Mouse (Mus musculus) kidney, postnatal 10 days (tissue): ENCODE results near the gene Rdh11.

ENCODE experiments used
- DNase-seq: peaks from one replicate; pipeline ENCODE4 v3.0.0; 2021; ENCODE audit warnings: mixed read lengths

The Rdh11 gene

DNA sequence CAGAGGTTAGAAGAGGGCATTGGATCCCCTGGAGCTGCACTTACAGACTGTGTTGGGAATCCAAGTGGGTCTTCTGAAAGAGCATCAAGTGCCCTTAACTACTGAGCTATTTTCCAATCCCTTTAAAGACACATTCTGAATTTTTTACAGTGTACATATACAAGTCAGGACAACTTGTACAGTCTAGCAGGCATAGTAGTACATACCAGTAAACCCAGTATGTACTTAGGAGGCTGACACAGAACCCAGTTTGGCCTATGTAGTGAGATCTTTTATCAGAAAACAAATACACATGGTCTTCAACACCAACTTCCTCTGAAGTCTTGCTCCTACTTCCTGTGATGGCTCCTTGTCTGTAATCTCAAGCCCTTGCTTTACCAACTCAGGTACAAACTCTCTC is 53.1 kb downstream of the Rdh11 start:
- DNase-seq: no peak

DNA sequence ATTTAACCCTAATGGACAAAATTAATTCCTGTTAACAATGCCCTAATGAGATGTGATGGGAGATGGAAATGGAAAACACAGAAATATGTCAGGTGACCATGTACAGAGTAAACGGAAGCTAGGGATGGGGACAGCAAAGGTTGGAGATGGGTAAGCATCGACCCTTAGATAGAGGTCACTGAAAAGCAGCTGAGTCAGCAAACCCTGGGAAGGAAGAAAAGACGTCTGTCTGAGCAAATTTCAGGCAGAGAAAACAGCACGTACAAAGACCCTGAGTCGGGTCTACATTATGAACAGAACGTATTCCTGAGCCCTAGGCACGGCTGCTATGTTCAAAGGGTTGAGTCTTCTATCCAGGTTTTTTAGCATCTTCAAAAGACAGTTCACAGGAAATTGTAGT is 55.1 kb downstream of the Rdh11 start:
- no peak for DNase-seq

DNA sequence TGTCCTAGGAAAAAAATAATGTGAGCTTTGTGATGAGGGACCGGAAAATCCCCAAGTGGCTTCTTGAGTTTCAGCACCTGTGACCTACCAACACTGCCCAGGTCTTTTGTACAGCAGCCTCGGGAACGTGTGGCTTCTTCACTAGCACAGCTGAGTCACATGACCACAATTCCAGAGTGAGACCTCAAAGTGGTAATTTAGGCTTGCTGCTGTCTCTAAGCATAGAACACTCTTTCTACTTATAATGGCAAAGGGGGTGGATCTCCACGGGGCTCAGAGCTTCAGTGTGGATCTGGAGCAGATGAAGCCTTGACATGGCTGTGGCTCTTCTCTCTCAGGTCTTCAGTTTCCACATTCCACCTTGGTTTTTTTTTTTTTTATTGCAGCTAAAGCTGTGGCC is 57.0 kb downstream of the Rdh11 start:
- DNase-seq: no peak

DNA sequence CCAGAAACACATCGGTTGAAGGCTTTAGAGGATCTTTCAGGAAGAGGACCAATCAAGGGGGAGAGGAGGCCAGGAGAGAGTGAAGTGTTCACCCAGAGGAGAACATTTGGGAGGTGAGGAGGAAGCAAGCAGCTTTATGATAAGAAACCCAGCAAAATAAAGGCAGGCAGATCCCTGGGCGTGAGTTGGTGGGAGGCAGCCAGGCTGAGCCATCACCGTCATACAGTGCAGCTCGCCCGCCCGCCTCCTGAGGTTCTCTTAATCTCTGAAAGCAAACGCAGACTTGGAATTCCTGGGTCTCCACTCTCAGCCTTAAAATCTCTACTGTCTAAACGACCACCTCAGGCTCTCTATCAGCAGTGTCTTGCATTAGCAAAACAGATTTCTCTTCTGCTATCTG is 57.4 kb downstream of the Rdh11 start:
- no peak for DNase-seq

DNA sequence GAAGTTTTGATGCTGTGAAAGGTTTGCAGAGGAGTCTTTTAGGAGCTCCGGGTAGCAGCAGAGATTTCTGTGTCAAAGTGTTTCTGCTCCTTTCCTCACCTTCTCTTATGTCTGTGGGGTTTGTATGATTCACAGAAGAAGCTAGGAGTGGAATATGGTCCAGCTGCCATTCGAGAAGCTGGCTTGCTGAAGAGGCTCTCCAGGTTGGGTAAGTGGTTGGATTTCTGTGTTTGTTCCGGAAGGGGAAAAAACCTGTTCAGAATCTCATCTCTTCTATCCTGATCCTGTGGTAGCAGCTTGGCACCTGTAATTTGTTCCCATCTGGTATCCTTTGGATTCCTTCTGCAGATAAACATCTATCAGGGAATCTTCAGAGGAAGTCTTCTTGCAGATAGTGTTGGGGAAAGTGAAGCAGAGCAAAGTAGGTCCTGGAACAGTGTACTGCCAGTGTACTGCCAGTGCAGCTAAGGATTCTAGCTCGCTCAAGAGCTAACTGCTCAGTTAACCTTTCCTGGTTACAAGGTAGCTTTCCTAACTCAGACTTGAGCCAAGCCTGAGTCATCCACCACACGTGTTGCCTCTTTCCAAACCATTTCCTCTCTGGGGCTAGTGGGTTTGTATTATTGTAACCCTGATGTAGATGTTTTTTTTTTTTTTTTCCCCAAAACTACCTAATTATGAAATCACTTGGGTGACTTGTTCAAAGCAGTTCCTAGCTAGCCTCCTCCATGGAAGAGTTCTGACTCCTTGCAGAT is 60.2 kb downstream of the Rdh11 start:
- DNase-seq: no peak

DNA sequence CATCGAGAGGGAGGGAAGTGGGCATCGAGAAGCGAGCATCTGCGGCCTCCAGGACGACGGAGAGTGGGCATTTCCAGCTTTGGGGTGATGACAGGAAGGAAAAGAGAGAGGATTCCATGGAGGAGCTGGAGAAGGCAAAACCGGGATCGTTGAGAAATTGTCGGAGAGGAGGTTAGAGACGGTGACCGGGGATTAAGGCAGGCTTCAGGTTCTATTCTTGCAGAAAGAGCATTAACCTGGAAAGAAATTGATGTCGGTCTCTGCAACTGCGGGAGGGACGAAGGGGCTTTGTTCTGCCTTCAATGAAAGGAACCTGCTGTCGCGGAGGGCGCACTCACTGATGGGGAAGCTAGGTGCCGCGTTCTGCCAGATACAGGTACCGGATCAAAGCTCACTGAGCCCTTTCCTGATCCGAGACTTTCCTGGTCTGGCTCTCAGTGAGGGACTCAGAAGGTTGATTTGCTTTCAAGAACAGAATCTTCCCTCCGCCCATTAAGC is 60.9 kb downstream of the Rdh11 start:
- DNase-seq: no peak

DNA sequence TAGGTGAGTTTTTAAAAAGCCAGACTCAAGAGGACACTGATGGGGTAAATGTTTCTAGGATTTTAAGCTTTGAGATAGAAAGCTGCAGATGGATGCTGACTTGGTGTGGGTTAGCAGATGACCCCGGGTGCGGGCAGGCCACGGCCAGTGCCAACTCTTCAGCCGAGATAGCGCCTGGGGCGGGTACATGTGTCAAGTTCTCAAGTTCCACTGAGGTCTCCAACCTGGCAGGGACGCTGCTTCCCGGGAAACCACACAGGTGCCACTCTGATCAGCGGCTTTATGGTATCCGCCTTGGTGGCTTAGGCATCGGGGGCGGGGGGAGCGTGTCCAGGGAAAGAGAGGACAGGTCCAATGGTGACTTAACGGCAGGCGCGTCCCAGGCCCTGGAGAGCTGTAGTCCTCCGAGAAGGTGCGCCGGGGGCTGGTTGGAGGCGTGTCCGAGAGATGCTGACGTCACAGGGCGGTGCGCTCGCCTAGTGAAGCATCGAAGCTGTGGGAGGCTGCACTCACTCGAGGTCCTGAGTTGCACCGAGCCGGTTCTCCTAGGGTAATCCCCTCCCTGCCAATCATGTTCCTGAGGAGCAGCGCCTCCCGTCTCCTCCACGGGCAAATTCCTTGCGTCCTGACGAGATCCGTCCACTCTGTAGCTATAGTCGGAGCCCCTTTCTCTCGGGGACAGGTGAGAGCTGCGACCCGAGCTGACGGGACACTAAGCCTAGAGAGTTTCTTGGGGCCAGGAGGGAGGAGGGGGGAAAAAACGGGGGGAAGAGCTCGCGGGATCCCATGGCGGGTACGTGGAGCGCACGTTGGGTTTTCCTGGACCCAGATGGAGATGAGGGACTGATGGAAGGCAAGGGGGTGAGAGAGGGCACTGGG is 61.6 kb downstream of the Rdh11 start, which contains the start of gene Arg2:
TSS of gene Arg2 (plus strand) at position 479 of the 879 bp plus-strand sequence.
- DNase-seq: peak; percentile 85
